ENCODE assay signal across 21 mouse cellular contexts in the genomic region with DNA sequence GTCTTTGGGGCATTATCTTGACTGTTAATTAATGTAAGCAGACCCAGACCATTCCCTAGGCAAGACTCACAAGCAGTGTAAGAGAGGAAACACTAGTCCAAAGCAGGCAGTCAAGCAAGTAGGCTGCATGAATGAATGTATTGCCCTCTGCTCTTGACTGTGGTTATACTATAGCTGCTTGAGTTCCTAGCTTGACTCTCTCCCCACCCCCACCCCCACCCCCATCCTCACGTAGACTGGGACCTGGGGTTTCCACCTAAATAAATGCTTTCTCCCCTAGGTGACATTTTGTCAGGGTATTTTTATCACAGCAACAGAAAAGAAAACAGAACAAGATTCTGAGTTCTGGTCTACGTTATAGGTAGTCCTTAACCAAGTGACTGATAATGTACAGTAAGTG. TPM values are rescaled to one million over a fixed set of nuclear protein-coding genes. Genes with fewer than 3 reads are reported as not detected.
DNase-seq lines count a peak whose midpoint lies in the region; ATAC-seq lines count a peak whose summit lies in the region.
"Had no signal": no experiment of that assay in that cellular context is flagged by ENCODE, and none has a peak within 500 bp of the region (broad histone marks: within the 10 kb centered on the region; RNA-seq: fewer than 3 reads in every experiment).

No protein-coding gene starts in this region.

- peak; percentile 59 for DNase-seq in induced T-regulatory cell, adult 2 months (ENCODE audit: low read depth)
- DNase-seq in naive thymus-derived CD4-positive, alpha-beta T cell, adult 2 months (ENCODE audit: low read depth), result peak; percentile 32
- no peak for DNase-seq in ovary, postnatal 10 days (ENCODE audit: low spot score)
- no peak for DNase-seq in thymus, adult 18-20 months
- DNase-seq in kidney, adult 11 months, result no peak
- DNase-seq: adrenal gland, adult 8-10 months; adrenal gland, postnatal 14 days; adrenal gland, postnatal 36 days; cerebellum, adult 11-12 months; cerebellum, adult 2 months; cerebellum, adult 9-10 months; cerebellum, postnatal 10 days; cerebellum, postnatal 25 days; forebrain, postnatal 0 days had no signal

- H3K4me3 ChIP-seq in megakaryocyte, embryonic 14.5 days (replicated peaks), result peak overlapping the region; percentile 87
- H3K4me3 ChIP-seq: embryonic facial prominence, embryonic 10.5 days; embryonic facial prominence, embryonic 12.5 days; forebrain, embryonic 13.5 days; forebrain, embryonic 15.5 days had no signal

- H3K36me3 ChIP-seq in megakaryocyte, embryonic 14.5 days (replicated peaks; ENCODE audit: low read length), result peaks cover 65% of the 10 kb centered on the region
- H3K36me3 ChIP-seq: embryonic facial prominence, embryonic 10.5 days; embryonic facial prominence, embryonic 12.5 days; forebrain, embryonic 15.5 days had no signal

- H3K9me3 ChIP-seq in megakaryocyte, embryonic 14.5 days, result no peaks in the 10 kb centered on the region
- H3K9me3 ChIP-seq: embryonic facial prominence, embryonic 10.5 days; embryonic facial prominence, embryonic 12.5 days; forebrain, embryonic 13.5 days; forebrain, embryonic 15.5 days had no signal

- no peak for ATAC-seq in megakaryocyte, adult 5-6 weeks (ENCODE audit: poor library complexity, severe bottlenecking)
- ATAC-seq in CD4-positive, CD25-positive, alpha-beta regulatory T cell, adult 4 months, result peak; percentile 56
- ATAC-seq: forebrain, embryonic 13.5 days; forebrain, embryonic 15.5 days; forebrain, postnatal 0 days had no signal

- peaks cover 91% of the 10 kb centered on the region for H3K4me1 ChIP-seq in megakaryocyte, embryonic 14.5 days
- H3K4me1 ChIP-seq: embryonic facial prominence, embryonic 10.5 days; embryonic facial prominence, embryonic 12.5 days; forebrain, embryonic 13.5 days; forebrain, embryonic 15.5 days had no signal

- no peaks in the 10 kb centered on the region for H3K27me3 ChIP-seq in megakaryocyte, embryonic 14.5 days (replicated peaks)
- H3K27me3 ChIP-seq: embryonic facial prominence, embryonic 12.5 days; forebrain, embryonic 13.5 days; forebrain, embryonic 15.5 days had no signal

RNA-seq across cellular contexts. Expression of gene Prkcq, which starts 57.2 kb away (rescaled TPM):
- polyA plus RNA-seq in megakaryocyte, embryonic 14.5 days (2012; ENCODE audit: insufficient read depth, low replicate concordance), result 11.0 and 22.0 TPM in 2 replicates
- total RNA-seq in megakaryocyte, adult 5-6 weeks (2015), result 3.2 and 4.3 TPM in 2 replicates
- total RNA-seq in megakaryocyte, adult 5-6 weeks (2017), result 3.5 and 3.9 TPM in 2 replicates
- 100 to 1,000 TPM; 134 to 151 TPM for polyA plus RNA-seq in CD4-positive, CD25-positive, alpha-beta regulatory T cell, adult 4 months (2017; shearing (Covaris generic))

Comparison
In these comparisons a context has a peak if more than half of its experiments do, and no peak if none do; other contexts are left out.
1. DNase-seq: peak in induced T-regulatory cell, adult 2 months (single experiment) and naive thymus-derived CD4-positive, alpha-beta T cell, adult 2 months (single experiment); none in ovary, postnatal 10 days (single experiment), thymus, adult 18-20 months (0 of 2) and kidney, adult 11 months (single experiment).